Mouse (Mus musculus) stomach, embryonic 14.5 days (tissue): ENCODE results near the gene Yipf4. TPM values are rescaled to one million over a fixed set of nuclear protein-coding genes. Genes with fewer than 3 reads are reported as not detected.

Source experiments
- ATAC-seq: fragments of 200-750 bp; cut with Nextera tagmentation; 2 replicates; pipeline ENCODE4 v1.8.0; 2017; ENCODE audit warnings: low read depth, moderate TSS enrichment; ENCODE audit not compliant: insufficient number of reproducible peaks, insufficient read depth, low FRiP score
- H3K27ac ChIP-seq: fragments of 300-500 bp; sonication (generic); 2 replicates; pipeline ENCODE4 v1.5.1; 2014; ENCODE audit warnings: mild to moderate bottlenecking, low read length, moderate library complexity, mixed read lengths
- H3K27me3 ChIP-seq: fragments of 300-500 bp; sonication (generic); 2 replicates; pipeline ENCODE4 v1.6.1; 2014; ENCODE audit warnings: low read length, control low read depth, mixed read lengths; ENCODE audit not compliant: control insufficient read depth, insufficient read depth
- H3K36me3 ChIP-seq: fragments of 300-500 bp; sonication (generic); 2 replicates; pipeline ENCODE4 v1.6.1; 2014; ENCODE audit warnings: mild to moderate bottlenecking, control low read depth, low read length, moderate library complexity, mixed read lengths; ENCODE audit not compliant: control insufficient read depth, insufficient read depth
- H3K4me1 ChIP-seq: fragments of 300-500 bp; sonication (generic); 2 replicates; pipeline ENCODE4 v1.6.1; 2014; ENCODE audit warnings: low read length, control low read depth, mixed read lengths; ENCODE audit not compliant: control insufficient read depth, insufficient read depth
- H3K4me2 ChIP-seq: fragments of 300-500 bp; sonication (generic); replicated peaks from 2 replicates; pipeline ENCODE4 v1.6.1; 2014; ENCODE audit warnings: low read depth, low read length, control low read depth
- H3K4me3 ChIP-seq: fragments of 300-500 bp; sonication (generic); 2 replicates; pipeline ENCODE4 v1.5.1; 2014; ENCODE audit warnings: low read depth, low read length, control low read depth
- H3K9ac ChIP-seq: fragments of 300-500 bp; sonication (generic); replicated peaks from 2 replicates; pipeline ENCODE4 v1.6.1; 2014; ENCODE audit warnings: low read depth, mild to moderate bottlenecking, control low read depth, low read length, moderate library complexity, mixed read lengths
- H3K9me3 ChIP-seq: fragments of 300-500 bp; sonication (generic); 2 replicates; pipeline ENCODE4 v1.6.1; 2016; ENCODE audit warnings: low read depth, low read length, control low read depth; ENCODE audit not compliant: control insufficient read depth
- WGBS: fragments of 180-500 bp; shearing (Covaris S2); extraction: QIAGEN DNeasy Blood & Tissue Kit; methylation state at CpG from one replicate; pipeline ENCODE4 v1.1.7; 2014; 5-methylcytosine and 5-hydroxymethylcytosine counted together
- polyA plus RNA-seq: library from polyadenylated mRNA; unstranded; fragments of >200 nt; fragmentation: Nextera tagmentation; extraction: Ambion mirVana; gene quantifications from 2 replicates; pipeline ENCODE4 v1.2.1, GENCODE M21; 2014

Yipf4 gene
- polyA plus RNA-seq, 1 experiment from 2014 or later, result 69.0 TPM

DNA sequence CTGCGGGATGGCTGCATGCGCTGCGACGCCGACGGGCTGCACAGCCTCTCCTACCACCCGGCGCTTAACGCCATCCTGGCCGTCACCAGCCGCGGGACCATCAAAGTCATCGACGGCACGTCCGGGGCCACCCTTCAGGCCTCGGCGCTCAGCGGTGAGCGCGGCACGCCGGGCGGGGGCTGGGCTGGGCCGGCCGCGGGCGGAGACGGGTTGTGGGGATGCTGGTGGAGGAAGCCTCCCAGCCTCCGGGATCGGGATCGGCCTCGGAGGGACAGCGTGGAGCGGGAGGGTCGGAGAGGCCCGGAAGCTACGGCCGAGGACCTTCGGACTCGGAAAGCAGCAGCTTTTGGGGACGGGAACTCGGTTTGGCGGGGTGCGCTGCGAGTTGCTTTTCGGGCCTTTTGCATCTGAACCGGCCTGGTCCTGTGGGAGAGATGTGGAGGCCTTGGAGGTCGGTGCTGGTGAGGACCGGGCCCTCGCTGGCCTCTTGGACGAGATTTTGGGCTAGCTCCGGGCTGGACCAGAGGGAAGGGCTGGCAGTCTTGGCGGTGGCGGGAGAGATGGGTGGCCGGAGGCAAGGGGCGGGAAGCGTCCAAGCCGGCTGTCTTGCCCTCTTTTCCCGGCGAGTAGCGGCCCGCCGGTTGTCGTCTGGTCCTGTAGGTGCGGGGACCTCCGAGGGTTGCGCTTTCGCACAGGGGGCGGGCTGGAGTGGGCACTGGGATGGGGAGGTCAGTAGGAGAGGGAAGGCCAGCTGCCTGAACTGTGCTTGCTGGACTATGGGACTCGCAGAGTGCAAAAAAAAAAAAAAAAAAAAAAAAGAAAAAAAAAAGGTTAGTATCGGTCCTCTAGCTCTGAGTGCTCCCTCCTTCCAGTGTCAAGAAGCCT, 39.6 kb downstream of the Yipf4 start:
- ATAC-seq, result peak; percentile 42
- H3K9ac ChIP-seq, result peak overlapping the region; percentile 92
- H3K4me2 ChIP-seq, result peak overlapping the region; percentile 68
- H3K36me3 ChIP-seq, result no peaks in the 10 kb centered on the region
- no peaks in the 10 kb centered on the region for H3K9me3 ChIP-seq
- under 1% methylated on average over 68 of the region's 72 CpGs for WGBS
- peaks cover 10% of the 10 kb centered on the region for H3K4me1 ChIP-seq
- no peaks in the 10 kb centered on the region for H3K27me3 ChIP-seq
- peak overlapping the region; percentile 92 for H3K4me3 ChIP-seq
- peak overlapping the region; percentile 99 for H3K27ac ChIP-seq

DNA sequence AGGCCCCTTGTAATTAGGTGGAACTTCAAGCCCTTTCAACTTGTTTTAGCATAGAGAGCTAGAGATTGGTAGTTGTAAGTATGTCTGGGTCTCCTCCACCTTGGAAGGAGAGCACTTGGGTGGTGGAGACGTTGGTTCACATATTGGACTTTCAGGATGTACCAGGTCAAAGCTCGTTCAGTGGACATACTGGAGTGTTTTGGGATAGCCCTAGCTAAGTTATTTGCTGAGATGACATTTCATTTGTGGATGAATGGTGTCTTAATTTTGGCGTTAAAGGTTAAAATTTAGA, 40.2 kb downstream of the Yipf4 start:
- no peak for ATAC-seq
- peak overlapping the region; percentile 99 for H3K27ac ChIP-seq

DNA sequence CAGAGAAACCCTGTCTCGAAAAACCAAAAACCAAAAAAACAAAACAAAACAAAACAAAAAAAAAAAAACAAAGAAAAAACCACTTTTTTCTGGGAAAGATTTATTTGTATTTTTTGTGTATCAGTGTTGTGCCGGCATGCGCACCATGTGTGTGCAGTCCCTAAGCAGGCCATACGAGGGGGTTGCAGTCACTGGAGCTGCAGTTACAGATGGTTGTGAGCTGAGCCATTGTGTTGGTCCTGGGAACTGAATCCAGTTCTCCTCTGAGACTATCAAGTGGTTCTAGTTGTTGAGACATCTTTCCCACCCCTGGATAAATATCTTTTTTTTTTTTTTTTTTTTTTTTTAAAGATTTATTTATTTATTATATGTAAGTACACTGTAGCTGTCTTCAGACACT, 45.7 kb downstream of the Yipf4 start:
- Histone ChIP-seq H3K9me3 (no peaks in the 10 kb centered on the region), H3K4me1 (peaks cover 4% of the 10 kb centered on the region; the same call in 1 of the 2 replicates), H3K4me3 (no peak overlapping the region), H3K27ac (no peak overlapping the region), H3K9ac (no peak overlapping the region), H3K27me3 (no peaks in the 10 kb centered on the region), H3K4me2 (no peak overlapping the region), H3K36me3 (no peaks in the 10 kb centered on the region)
- WGBS, result 95% methylated on average over 4 of the region's 4 CpGs
- no peak for ATAC-seq

More for the DNA sequence above, 40.2 kb downstream of the Yipf4 start:
- Histone ChIP-seq H3K4me3 (peak overlapping the region; percentile 92), H3K27me3 (no peaks in the 10 kb centered on the region), H3K9me3 (no peaks in the 10 kb centered on the region), H3K36me3 (no peaks in the 10 kb centered on the region), H3K9ac (peak overlapping the region; percentile 92), H3K4me2 (peak overlapping the region; percentile 68), H3K4me1 (peaks cover 10% of the 10 kb centered on the region)
- WGBS, result 9% methylated on average over 3 of the region's 3 CpGs

DNA sequence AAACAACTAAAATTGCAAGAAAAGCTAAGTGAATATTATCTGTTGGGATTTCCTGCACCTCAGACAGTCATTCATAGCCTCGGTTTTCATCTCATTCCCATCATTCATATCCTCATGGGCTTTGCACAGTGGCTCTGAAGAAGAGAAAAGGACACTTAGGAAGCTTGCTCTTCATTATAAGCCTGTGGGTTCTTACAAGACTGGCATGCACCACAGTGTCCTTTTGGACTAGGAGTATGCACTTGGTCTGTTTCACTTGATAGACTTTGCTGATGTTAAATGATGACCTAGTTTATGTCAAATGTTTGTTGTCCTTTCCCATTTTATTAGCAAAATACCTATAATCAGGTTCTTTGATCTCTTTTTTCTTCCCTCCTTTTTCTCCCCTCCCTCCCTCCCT, 48.2 kb downstream of the Yipf4 start:
- Histone ChIP-seq H3K9me3 (no peaks in the 10 kb centered on the region), H3K9ac (no peak overlapping the region), H3K27me3 (no peaks in the 10 kb centered on the region), H3K27ac (no peak overlapping the region), H3K4me1 (no peaks in the 10 kb centered on the region), H3K36me3 (no peaks in the 10 kb centered on the region), H3K4me2 (no peak overlapping the region), H3K4me3 (no peak overlapping the region)
- WGBS, result 88% methylated on average over 1 of the region's 1 CpGs
- no peak for ATAC-seq

DNA sequence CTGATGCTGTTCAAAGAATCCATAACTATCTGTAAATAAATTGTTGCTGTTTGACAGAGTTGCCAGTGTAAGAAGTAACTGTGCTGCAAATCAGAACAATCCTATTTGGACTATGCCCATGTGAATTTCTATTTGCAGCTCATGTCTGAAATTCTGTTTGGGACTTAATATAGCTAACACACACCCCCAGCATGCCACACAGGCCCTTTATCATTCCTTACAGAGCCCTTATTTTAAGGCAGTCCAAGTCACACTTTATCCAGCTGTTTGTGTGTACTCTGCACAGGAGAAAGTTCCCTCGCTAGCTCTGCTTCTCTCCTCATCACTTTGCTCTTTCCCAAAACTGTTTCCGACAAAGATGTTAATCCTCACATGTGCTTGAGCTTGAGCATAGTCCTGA, 54.3 kb downstream of the Yipf4 start:
- H3K27me3 ChIP-seq, result no peaks in the 10 kb centered on the region
- H3K27ac ChIP-seq, result no peak overlapping the region
- peaks cover 9% of the 10 kb centered on the region; the same call in 1 of the 2 replicates for H3K36me3 ChIP-seq
- WGBS, result 94% methylated on average over 2 of the region's 2 CpGs
- H3K4me3 ChIP-seq, result no peak overlapping the region
- H3K9ac ChIP-seq, result no peak overlapping the region
- H3K4me2 ChIP-seq, result no peak overlapping the region
- no peaks in the 10 kb centered on the region for H3K4me1 ChIP-seq
- H3K9me3 ChIP-seq, result no peaks in the 10 kb centered on the region
- ATAC-seq, result no peak

Other genes starting within 250 kb of the Yipf4 start
- 94.8 and 105 TPM in 2 replicates for gene Memo1, start 194.0 kb upstream of the Yipf4 start, polyA plus RNA-seq
- gene Dpy30, start 165.5 kb upstream of the Yipf4 start, polyA plus RNA-seq, result 213 and 215 TPM in 2 replicates
- gene Spast, start 150.5 kb upstream of the Yipf4 start, polyA plus RNA-seq, result 21.0 and 21.5 TPM in 2 replicates
- gene Slc30a6, start 93.9 kb upstream of the Yipf4 start, polyA plus RNA-seq, result 39.4 and 41.7 TPM in 2 replicates
- 1.5 and 1.6 TPM in 2 replicates for gene Nlrc4, start 30.4 kb upstream of the Yipf4 start, polyA plus RNA-seq
- gene Birc6, start 38.8 kb downstream of the Yipf4 start, polyA plus RNA-seq, result 127 and 130 TPM in 2 replicates
- 28.0 and 28.6 TPM in 2 replicates for gene Ttc27, start 228.2 kb downstream of the Yipf4 start, polyA plus RNA-seq